Mouse (Mus musculus): ENCODE results near the gene Gm7361. TPM values are rescaled to one million over a fixed set of nuclear protein-coding genes. Genes with fewer than 3 reads are reported as not detected.

The Gm7361 gene
- 0.02 TPM in 1 of 2 replicates, not detected in the other for polyA plus RNA-seq (2012; rRNA removed)

DNA sequence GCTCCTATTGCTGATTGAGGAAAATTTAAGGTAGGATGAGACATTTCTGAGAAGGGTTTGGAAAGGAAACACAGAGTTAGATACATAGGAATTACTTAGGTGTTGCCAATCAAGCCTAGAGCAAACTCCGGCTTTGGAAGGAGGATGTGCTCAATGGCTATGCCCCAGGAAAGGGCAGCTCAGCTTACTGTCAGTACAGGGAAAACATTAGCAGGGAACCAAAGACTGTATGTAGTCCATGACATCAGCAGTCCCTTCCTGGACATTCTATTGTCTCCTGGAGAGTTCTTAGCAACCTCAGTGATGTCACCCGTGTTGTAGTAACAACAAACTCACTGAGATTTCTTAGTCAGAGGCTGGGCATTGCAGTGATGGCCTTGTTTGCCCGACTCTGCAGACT is at the start of gene Gm7361:
Gene Gm7361, plus strand, starts transcription at position 301 of the 400 bp plus-strand sequence.

Other genes starting within 250 kb of the Gm7361 start
- gene Gm5862, start 234.8 kb upstream of the Gm7361 start, polyA plus RNA-seq (2012; rRNA removed) = not detected in 2 replicates
- not detected in 2 replicates for gene Speer4a, start 218.1 kb upstream of the Gm7361 start, polyA plus RNA-seq (2012; rRNA removed)
- gene Gm7347, start 199.1 kb upstream of the Gm7361 start, polyA plus RNA-seq (2012; rRNA removed) = not detected in 2 replicates
- not detected in 2 replicates for gene Gm10471, start 168.4 kb upstream of the Gm7361 start, polyA plus RNA-seq (2012; rRNA removed)
- gene 5031410I06Rik, start 152.3 kb upstream of the Gm7361 start, polyA plus RNA-seq (2012; rRNA removed) = not detected in 2 replicates
- gene Gm10220, start 136.3 kb upstream of the Gm7361 start, polyA plus RNA-seq (2012; rRNA removed) = not detected in 2 replicates